Mouse (Mus musculus) ES-E14 (cell line): ENCODE data around the gene Cd6.

ENCODE experiments used
- CHD2 ChIP-seq: IDR thresholded peaks from 2 replicates; pipeline ENCODE4 v1.6.1; 2014; ENCODE audit warnings: mild to moderate bottlenecking, low read depth, low read length, inconsistent platforms
- ZC3H11A ChIP-seq: IDR thresholded peaks from 2 replicates; pipeline ENCODE4 v1.6.1; 2012; ENCODE audit warnings: low read depth, mild to moderate bottlenecking, inconsistent platforms, low read length, borderline replicate concordance
- ZNF384 ChIP-seq: IDR thresholded peaks from 2 replicates; pipeline ENCODE4 v1.6.1; 2012; ENCODE audit warnings: low read depth, low read length, inconsistent platforms

- no peak for TF ChIP-seq CHD2
- no peak for TF ChIP-seq ZNF384
- TF ChIP-seq ZC3H11A = no peak
Observed at GRCm38 (mm10) chr19:10801070-10801469, 28.8 kb downstream of the Cd6 start.
